Mouse (Mus musculus) testis, adult 2 months (tissue): ENCODE results near the gene Wnt5b.

Experiments
- CTCF ChIP-seq: fragments of 200-500 bp; IDR thresholded peaks from 2 replicates; pipeline ENCODE4 v1.5.1; 2012; ENCODE audit warnings: low read depth, mild to moderate bottlenecking, inconsistent platforms, low read length, moderate library complexity; ENCODE audit not compliant: control insufficient read depth, insufficient read depth, insufficient replicate concordance
- POLR2A ChIP-seq: fragments of 200-500 bp; IDR thresholded peaks from 2 replicates; pipeline ENCODE4 v1.6.1; 2012; ENCODE audit warnings: low read depth, mild to moderate bottlenecking, inconsistent platforms, low read length, moderate library complexity; ENCODE audit not compliant: control insufficient read depth

- TF ChIP-seq POLR2A (no peak), CTCF (no peak)
Observed at GRCm38 (mm10) chr6:119480706-119481331, 63.3 kb downstream of the Wnt5b start.
